Mouse (Mus musculus) testis, postnatal 10 days (tissue): ENCODE measurements at regions not wholly inside any gene's neighbourhood (a gene's known extent, or its start where the extent isn't known, plus 50 kb on each side); places are given as distances from the start of the nearest gene placed in this dataset.
"Not testable (repeated sequence)": the region's sequence is repeated elsewhere in the genome, so short reads cannot be mapped to it uniquely, and the experiment has no call there.

Source experiments
- DNase-seq: peaks from one replicate; pipeline ENCODE4 v3.0.0; 2021; ENCODE audit warnings: low spot score

DNA sequence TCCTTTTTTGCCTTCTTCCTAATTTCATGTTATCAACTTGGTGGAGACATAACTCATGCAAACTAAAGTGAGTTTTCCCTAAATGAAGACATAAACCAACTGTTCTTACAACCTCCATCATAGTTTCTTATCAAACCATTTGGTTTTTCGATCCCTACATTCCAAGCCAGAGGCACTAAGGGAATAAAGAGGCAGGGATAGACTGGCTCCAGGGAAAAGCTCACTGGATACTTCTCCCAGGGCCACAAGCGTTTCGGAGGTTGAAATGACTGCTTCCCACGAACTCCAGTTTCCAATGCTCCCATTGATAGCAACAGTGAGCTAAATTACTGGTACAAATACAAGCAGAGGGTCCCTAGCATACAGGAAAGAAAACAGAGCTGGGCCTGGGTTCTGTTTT, 178.4 kb upstream of the Otx2 start:
- no peak for DNase-seq

DNA sequence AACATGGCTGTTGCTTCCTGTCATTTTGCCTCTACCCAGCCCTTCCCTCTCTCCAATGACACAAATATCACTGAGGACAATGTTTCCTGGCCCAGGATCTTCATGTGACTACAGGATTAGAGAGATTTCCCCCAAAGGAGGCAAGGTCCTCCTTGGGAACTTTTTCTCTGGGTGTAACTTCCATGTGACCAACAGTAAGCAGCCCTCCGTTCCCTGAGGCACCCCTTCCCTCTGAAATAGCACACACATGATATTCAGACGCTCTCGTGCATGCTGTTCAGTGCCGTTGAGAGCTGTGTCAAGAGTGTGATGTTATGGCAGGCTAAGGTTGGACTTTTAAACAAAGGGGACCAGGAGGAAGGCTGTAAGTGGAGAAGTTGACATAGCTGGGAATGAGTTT, 169.2 kb upstream of the Otx2 start:
- no peak for DNase-seq

DNA sequence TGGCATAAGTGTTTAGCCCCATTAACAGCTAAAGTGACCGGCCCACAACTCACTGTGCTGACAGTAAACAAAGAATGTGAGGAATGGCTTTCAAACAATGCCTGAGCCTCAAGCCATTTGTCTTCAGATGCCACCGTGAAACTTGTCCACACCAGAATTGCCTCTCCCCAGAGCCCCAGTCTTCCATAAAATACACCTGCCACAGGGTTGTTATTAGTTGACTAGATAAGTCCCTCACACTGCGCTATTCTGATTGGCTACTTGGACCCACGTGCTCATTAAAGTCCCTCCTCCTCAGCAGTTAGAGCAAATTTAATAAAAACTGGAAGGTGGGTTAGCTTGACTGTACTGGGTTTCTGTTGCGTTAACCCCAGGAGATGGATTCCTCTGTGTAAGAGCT, 167.7 kb upstream of the Otx2 start:
- no peak for DNase-seq

DNA sequence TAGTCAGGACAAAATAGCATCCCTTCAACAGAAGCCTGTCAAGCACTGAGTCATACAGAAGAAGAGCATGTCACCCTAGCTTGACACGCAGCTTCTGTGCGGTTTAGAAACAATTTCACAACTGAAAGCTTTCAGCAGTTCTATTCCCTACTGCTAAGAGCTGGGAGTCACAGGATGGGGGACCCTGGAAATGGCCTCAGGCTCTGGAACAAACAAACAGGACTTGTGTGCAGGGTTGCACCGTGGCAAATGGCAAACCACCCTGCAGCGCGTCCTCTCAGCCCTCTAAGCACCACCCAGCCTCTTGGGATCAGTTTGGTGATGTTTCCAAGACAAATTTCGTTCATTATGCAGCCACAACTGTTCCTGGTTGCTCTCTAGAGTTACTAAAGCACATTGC, 163.6 kb upstream of the Otx2 start:
- no peak for DNase-seq

DNA sequence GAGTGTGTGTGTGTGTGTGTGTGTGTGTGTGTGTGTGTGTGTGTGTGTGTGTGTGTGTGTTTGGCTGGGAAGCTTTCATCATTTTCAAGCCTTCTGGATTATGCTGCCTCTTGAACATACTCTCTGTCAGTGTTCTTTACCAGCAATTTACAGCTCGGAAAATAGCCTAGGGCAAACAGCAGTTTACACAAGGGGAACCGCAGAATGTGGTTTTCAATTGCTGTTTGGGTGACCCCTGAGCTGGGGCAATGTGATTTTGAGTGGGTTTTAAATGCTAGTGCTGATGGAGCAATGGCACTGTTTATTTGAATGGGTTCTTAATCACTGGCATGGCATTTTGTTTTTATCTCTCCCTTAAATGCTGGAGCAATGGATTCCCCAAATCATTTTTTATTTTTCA, 162.5 kb upstream of the Otx2 start:
- DNase-seq: no peak

DNA sequence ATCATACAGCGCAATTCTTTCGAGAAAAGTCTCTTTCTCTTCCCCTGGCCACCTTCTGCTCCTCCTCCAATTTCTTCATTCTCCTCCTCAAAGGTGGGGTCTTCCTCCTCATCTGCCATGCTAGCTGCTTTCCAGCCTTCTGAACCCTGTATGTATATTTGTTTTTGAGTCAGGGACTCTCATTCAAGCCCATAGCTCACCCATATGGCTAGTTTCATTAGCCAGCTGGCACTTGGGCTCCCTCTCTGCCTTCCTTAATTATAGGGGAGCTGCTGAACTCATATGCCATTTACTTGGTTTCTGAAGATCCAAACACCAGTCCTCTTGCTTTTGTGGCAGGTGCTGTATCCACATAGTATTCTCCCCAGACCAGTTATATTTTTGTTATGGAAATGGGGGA, 160.8 kb upstream of the Otx2 start:
- DNase-seq: no peak

DNA sequence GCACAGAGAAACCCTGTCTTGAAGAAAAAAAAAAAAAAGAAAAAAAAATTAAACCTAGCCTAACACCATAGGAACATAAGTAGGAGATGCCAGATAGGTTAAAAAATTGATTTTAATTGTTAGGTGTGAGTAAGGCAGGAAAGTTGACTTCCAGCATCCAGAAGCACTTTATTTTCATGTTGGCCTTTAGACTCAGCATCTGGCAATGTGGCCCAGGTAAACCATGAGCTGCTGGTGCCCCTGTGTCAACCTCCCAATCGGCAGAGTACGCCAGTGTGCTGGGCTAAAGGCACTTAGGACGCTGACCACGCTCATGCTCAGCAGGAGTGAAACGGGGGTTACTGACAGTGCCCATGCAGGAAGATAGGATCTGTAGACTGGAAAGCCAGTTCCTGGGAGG, 152.8 kb upstream of the Otx2 start:
- DNase-seq: no peak

DNA sequence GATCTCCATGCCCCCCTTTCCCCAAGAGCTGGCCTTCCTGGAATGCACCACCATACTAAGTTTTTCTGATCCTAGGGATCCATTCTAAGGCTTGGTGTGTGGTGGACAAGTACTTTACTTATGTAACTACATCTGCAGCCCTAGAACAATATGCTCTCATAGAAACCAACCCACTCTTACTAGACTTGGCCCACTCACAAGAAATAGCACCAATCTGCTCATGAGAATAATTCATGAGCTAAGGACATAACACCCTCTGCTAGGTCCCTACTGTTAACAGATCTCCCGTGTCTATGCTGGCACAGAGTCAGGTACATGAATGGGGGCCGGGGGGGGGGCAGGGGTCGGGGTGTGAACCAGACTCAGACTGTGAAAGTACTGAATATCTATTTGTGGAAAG, 150.8 kb upstream of the Otx2 start:
- no peak for DNase-seq

DNA sequence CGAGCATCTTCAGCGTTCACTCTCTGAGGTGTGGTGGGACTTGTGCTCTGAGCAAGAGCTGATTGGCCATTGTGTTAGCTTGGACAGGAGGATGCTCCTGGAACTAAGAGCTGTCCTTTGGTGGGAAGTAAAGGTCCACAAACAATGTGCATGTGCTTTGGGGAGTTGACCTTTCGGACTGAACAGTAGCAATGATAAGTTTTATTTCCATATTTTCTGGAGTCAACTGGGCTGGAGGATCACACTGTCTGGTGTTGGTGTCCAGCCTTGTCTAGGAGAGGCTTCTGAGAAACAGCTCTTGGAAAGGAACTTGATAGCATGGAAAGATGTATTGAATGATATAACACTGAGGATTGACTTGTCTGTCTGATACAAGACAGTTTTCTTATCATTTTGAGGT, 142.3 kb upstream of the Otx2 start:
- no peak for DNase-seq

DNA sequence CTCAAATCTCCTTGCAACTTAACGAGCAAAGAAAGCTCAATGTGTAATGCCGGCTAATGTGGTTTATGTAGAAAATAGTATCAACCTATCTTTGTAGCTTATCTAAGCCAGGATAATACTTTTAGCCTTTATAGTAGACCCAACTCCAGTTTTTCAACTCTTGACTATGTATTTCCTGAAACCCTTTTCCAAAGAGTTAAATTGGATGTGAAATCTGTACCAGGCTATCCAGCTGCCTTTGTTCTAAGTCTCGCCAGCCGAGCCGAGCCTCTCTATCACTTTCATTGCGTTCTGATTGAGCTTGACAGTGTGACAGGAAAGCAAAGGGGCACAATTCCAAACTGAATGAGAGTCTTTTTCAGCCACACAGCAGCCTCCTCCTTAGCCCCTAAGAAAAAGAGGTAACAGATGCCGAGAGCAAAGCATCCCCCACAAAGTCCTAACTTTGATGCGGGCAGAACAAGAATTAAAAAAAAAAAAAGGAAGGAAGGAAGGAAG, 141.7 kb upstream of the Otx2 start:
- no peak for DNase-seq

DNA sequence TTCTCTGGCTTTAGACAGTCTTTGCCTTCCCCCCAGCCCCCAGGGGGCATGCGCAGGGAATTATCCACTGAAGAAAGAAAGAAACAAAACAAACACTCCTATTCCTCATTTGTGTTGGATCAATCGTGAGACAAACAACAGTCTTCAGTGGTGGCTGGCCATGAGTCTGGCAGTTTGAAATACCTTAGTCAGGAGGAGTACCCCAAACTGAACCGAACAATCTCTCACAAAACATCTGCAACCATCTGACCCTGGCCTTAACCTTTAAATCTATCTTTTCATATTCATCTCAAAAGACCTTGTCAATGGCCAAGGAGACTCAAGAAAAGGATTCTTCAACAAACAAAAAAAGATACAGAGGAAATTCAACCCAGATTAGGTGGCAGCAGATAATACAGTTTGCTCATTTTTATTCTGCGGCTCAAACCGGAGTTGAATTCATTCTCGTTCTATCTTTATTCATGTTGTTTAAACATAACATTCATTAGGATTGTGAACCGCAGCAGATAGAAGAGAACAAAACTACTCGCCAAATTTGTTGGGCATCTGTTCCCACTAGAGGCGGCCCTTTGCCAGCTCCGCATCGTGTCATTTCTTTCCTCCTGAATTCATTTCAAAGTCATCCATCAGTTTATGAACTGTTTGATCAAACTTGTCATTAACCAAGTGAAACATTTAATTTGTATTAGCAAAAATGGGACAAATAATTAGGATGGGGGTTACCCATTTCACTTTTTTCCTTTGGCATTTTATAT, 139.3 kb upstream of the Otx2 start:
- DNase-seq: no peak

DNA sequence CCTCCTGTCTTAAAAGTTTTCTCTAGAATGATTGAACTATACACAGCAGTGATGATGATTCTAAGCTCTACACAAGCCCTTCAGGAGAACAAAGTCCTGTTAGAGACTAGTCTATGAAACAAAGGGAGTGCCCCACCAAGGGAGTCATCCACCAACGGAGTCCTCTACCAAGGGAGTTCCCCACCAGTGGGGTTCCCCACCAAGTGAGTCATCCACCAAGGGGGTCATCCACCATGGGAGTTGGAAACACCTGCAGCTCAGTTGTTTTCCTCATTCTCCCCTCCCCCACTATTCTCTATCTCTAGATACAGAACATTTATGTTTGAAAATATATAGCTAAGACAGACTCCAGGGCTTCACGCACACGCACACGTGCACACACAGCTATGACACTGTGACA, 130.5 kb upstream of the Otx2 start:
- DNase-seq: no peak

DNA sequence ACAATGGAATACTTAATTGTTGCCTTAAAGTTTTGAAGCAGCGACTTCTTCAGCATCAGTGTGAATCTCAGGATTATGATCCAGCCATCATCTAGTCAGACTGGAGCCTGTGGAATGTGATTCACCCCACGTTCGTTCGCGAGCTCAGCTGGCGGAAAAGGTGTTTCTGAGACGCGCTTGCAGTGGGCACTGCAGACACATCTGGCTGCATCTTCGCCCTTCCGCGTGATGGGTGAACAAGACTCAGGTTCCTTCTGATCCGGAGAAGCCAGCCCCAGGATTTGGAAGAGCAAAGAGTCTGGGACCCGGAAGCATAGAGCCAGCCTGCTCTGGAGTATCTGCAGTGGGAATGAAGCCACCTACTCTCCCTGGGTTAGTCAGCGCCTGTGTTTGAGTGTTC, 127.7 kb upstream of the Otx2 start:
- DNase-seq: no peak

DNA sequence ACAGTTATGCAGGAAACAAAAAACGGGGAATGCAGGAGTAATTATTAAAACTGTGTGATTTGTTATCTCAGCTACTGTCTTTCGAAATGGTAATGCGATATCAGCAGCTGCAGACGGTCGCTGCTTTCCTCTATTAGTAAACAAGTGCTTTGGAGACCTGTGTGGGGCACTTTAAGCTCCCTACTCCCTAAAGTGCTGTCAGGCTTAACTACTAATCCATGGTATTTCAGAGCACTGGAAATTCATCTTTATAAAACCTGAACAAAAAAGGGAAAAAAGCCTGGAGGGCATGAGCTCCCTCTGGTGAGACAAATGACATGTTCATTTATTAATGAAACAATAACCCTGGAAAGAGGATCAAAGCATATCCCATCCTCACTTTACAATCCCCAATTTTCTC, 127.2 kb upstream of the Otx2 start:
- DNase-seq: no peak

DNA sequence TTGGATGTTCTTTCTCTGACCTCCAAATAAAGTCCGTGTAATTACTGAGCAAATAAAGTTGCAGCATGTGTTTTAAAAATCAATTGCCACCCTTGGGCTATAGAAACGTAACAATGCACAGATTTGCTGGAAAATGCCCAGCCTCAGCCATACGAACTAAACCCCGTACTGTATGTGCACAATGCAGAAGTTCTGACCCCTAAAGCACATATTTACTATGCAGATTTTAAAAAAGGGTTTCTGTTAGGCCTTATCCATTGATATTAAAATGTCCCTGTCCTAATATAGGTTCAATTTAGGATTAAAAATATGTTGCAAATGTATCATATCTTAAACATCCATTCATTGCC, 126.5 kb upstream of the Otx2 start:
- DNase-seq: no peak

DNA sequence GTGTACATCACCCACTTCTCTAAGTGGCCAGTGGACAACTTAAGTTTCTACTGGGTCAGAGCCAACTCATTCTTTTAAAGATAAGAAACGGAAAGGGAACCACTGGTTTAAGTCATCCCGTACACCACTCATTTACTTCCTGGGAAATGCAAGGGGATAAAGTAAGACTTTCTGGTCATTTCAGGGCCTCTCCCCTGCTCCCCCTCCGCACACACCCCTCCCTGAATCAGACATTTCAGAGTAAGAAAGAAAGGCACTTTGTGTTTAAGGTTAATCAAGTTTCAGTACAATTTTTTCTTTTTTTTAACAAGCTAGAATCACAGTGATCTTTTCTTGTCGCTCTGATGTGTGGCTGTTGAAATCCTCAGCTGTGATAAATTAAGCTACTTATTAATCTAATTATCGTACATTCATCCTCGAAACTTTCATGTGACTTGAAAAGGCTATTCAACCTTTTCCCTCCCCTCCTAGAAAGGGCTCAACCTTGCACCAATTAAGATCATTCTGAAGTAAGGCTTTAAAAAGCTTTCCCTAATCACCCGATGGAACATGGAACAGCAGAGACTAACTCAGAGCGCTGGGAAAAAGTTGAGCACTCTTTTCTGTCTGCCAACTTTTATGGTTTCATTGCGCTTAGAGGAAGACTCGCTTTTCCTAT, 126.0 kb upstream of the Otx2 start:
- no peak for DNase-seq

DNA sequence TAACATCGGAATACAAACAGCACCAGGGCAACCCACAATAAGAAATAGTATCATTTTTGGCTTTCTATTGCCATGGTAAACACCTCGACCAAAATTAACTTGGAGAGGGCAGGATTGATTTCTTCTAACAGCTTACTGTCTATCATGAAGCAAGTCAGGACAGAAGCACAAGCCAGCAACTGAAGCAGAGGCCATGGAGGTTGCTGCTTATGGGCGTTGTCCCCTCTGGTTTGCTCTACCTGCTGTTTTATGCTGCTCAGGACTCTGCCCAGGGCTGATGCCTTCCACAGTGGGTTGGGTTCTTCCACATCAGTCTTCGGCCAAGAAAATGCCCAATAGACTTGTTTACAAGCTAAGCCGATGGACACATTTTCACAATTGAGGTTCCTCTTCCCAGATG, 117.9 kb upstream of the Otx2 start:
- no peak for DNase-seq

DNA sequence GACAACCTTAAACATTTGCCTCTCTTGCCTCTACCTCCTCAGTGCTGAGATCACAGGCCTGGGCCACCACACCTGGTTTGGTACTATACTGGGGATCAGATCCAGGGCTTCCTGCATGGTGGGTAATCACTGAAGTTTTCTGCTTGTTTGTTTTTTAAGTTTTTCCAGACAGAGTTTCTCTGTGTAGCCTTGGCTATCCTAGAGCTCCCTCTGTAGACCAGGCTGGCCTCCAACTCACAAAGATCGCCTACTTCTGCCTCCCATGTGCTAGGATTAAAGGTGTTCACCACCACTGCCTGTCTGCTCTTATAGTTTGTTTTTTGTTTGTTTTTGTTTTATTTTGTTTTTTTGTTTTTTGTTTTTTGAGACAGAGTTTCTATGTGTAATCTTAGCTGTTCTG, 105.7 kb upstream of the Otx2 start:
- no peak for DNase-seq

DNA sequence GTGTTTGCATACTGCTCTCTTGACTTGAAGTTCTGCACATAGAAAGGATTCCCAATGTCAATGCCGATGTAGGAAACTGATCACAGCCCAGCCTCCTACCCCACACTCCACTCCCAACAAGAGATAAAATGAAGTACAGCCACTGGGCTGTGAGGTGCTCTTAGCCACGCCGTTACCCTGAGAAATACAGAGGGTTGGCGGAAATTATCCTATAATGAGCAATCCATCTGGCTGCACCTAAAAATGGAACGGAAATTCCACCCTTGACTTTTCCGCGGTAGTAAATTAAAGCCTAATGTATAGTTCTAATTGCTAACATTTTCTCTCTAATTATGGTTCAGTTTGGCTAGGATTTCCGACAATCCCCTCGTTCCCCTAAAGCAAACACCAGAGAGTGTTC, 97.2 kb upstream of the Otx2 start:
- no peak for DNase-seq

DNA sequence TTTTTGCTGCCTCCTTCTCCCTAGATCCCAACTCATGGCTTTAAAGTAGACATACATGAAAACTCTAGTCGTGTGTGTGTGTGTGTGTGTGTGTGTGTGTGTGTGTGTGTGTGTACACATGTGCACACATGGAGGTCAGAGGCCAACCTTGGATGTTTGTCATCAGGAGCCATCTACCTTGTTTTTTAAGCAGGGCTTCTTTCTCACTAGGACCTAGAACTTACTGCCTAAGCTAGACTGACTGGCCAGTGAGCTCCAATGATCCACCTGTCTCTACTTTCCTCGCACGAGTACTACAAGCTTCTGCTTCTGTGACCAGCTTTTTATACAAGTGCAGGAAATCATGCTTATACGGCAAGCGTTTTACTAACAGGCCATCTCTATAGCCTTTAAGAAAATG, 89.1 kb upstream of the Otx2 start:
- no peak for DNase-seq

DNA sequence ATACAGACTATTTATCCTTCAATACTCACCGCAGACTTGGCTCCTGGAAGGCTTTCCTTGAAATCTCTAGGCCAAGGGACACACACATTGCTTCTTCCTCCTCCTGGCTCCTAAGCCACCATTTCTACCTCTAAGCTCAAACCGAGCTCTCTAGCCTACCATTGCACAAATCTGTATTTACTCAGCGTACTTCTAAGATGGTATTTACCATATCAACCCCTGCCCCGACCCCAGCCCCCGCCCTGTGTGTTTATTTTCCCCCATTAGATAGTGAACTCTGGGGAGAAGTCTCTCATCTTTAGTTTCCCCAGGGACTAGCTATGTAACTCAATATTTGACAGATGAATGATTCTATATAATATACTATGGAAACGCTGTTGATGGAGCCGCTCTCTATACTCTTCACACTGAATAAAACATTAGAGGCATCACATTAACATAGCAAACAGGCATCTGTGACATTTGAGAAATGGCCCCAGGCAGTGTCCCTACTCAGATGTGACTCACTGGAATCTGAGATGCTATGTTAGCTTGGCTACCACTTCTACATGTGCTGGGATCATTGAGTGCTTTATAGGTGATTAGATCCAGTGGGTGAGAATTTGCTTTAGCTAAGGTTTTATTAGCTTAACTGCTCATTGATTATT, 87.5 kb upstream of the Otx2 start:
- no peak for DNase-seq

DNA sequence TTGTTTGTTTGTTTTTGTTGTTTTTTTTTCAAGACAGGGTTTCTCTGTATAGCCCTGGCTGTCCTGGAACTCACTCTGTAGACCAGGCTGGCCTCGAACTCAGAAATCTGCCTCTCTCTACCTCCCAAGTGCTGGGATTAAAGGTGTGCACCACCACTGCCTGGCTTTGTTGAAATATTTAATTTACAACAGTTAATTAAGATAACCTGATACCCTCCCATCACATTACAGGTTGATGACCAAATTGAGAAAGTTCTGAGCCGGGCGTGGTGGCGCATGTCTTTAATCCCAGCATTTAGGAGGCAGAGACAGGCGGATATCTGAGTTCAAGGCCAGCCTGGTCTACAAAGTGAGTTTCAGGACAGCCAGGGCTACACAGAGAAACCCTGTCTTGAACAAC, 81.5 kb upstream of the Otx2 start:
- not testable (repeated sequence) for DNase-seq

DNA sequence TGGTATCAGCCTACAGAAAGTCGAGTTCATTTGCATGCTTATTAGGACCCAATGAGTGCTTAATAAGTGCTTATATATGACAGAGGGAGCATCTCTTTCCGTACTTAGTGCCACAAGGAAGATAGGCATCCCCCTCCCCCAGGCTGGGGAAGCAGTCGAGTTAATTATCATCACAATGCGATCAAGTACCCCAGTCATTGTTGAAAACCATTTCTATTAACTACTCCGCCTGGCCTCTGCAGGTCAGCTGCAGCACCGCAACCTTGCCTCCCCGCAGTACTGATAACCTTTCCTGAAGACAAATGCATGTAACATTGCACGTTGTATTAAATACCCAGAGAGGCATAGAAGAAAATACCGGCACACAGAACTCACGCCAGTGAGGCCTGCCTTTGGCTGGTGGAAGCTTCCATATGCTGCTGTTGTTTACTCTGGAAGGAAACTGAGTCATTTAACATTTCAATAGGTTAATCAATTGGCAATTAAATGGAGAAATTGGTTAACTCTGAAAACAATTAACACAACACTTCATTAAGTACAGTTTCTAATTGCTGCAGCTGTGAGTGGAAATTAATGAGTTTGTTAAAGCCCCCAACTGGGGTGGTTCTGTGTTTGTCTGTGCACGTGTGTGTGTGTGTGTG, 80.6 kb upstream of the Otx2 start:
- DNase-seq: no peak
